Mouse (Mus musculus) brain, embryonic 14.5 days (tissue): ENCODE data around the gene Rhoa.

Experiments
- CTCF ChIP-seq: fragments of 200-500 bp; IDR thresholded peaks from 2 replicates; pipeline ENCODE4 v1.5.1; 2012; ENCODE audit warnings: inconsistent platforms, mild to moderate bottlenecking, moderate library complexity, borderline replicate concordance; ENCODE audit not compliant: insufficient read depth, insufficient read length; ENCODE audit errors: extremely low read depth
- POLR2A ChIP-seq: fragments of 200-500 bp; IDR thresholded peaks from 2 replicates; pipeline ENCODE4 v1.6.1; 2012; ENCODE audit warnings: mild to moderate bottlenecking, inconsistent platforms, borderline replicate concordance; ENCODE audit not compliant: poor library complexity, insufficient read depth, insufficient read length, severe bottlenecking; ENCODE audit errors: extremely low read depth

DNA sequence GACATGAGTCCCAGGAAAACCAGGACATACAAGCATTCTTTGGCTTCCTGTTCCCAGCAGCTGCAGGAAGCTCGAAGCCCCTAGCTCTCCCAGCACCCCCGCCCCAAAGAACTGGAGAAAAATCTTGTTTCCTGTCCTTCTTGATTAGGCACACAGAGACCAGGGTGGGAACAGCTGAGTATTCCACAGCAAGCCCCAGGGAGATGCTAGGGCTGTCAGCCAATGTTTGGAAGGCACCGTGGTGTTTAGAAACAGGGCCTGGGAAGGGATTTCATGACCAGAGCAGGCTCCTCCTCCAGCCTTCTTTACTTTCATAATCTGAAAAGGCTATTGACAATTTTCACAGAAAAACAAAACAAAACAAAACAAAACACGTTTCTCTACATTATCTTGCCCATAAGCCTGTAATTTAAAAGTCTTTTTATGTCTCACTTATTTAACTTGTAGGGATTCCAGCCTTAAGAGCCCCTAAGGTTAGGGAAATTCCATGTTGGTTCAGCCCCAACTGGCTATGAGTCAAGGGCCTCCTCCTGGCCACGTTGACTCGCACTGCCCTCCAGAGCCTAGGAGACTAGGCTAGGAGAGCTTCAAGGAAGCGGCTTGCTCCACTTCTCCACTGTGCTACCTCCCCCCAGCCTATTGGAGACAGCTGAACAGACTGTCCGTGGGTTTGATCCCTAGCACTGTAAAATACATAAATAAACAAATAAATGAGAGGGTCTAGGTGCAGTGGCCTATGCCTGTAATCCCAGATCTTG, 25.7 kb upstream of the Rhoa start:
- TF ChIP-seq CTCF (no peak), POLR2A (no peak)
